Mouse (Mus musculus) frontal cortex, postnatal 36 days (tissue): ENCODE results near the gene Gabpa.
A peak's percentile ranks its signal among the peaks of the same experiment; 100 is the strongest.

Experiments
- DNase-seq, 2 experiments: peaks; one replicate each; pipeline ENCODE4 v3.0.0; 2022; ENCODE audit warnings: low spot score in 2 of 2

Gabpa gene

GRCm38 (mm10) chr16:84834745-84835440, at the start of gene Gabpa:
Gene Gabpa, plus strand, starts transcription at chr16:84834925.
- DNase-seq, result peak; percentile 91 to 94

- DNase-seq, result no peak
Observed at GRCm38 (mm10) chr16:84784966-84785365, 49.8 kb upstream of the Gabpa start.

GRCm38 (mm10) chr16:84790595-84791165, 44.0 kb upstream of the Gabpa start:
- DNase-seq, result no peak

GRCm38 (mm10) chr16:84793401-84793800, 41.3 kb upstream of the Gabpa start:
- DNase-seq, result no peak

GRCm38 (mm10) chr16:84795337-84795736, 39.4 kb upstream of the Gabpa start:
- DNase-seq, result no peak

GRCm38 (mm10) chr16:84796678-84797077, 38.0 kb upstream of the Gabpa start:
- DNase-seq, result no peak

GRCm38 (mm10) chr16:84800038-84800437, 34.7 kb upstream of the Gabpa start:
- no peak for DNase-seq

GRCm38 (mm10) chr16:84802217-84802616, 32.5 kb upstream of the Gabpa start:
- DNase-seq, result no peak

GRCm38 (mm10) chr16:84804866-84805265, 29.9 kb upstream of the Gabpa start:
- DNase-seq, result no peak

- DNase-seq, result no peak
Observed at GRCm38 (mm10) chr16:84806175-84806574, 28.6 kb upstream of the Gabpa start.

- no peak for DNase-seq
Observed at GRCm38 (mm10) chr16:84807874-84808273, 26.9 kb upstream of the Gabpa start.

GRCm38 (mm10) chr16:84810254-84810653, 24.5 kb upstream of the Gabpa start:
- DNase-seq, result no peak

GRCm38 (mm10) chr16:84813852-84814251, 20.9 kb upstream of the Gabpa start:
- no peak for DNase-seq

GRCm38 (mm10) chr16:84814511-84814910, 20.2 kb upstream of the Gabpa start:
- no peak for DNase-seq

- peak in 1 of 2 experiments; percentile 45 for DNase-seq
Observed at GRCm38 (mm10) chr16:84817423-84817822, 17.3 kb upstream of the Gabpa start.

- no peak for DNase-seq
Observed at GRCm38 (mm10) chr16:84825009-84825408, 9.7 kb upstream of the Gabpa start.

GRCm38 (mm10) chr16:84831696-84832095, 3.0 kb upstream of the Gabpa start:
- DNase-seq, result no peak

GRCm38 (mm10) chr16:84832736-84833135, 2.0 kb upstream of the Gabpa start:
- DNase-seq, result no peak

GRCm38 (mm10) chr16:84834344-84834743, 381 bp upstream of the Gabpa start:
- DNase-seq, result no peak

- peak; percentile 82 to 86 for DNase-seq
Observed at GRCm38 (mm10) chr16:84835441-84835822, 707 bp downstream of the Gabpa start, which contains the start of gene Atp5j. Gene Atp5j, minus strand, starts transcription at chr16:84835625.

- DNase-seq, result peak in 1 of 2 experiments; percentile 30
Observed at GRCm38 (mm10) chr16:84835823-84836743, 1.4 kb downstream of the Gabpa start.

GRCm38 (mm10) chr16:84838576-84838975, 3.9 kb downstream of the Gabpa start:
- no peak for DNase-seq
